Mouse (Mus musculus) small intestine, adult 2 months (tissue): ENCODE results near the gene Ttc39a.

Source experiments
- CTCF ChIP-seq: fragments of 200-500 bp; IDR thresholded peaks from 2 replicates; pipeline ENCODE4 v1.5.1; 2012; ENCODE audit warnings: low read depth, mild to moderate bottlenecking, control low read depth, inconsistent platforms, low read length, moderate library complexity, mixed read lengths; ENCODE audit not compliant: insufficient replicate concordance, insufficient read length; ENCODE audit errors: extremely low read depth
- POLR2A ChIP-seq: fragments of 200-500 bp; IDR thresholded peaks from 2 replicates; pipeline ENCODE4 v1.6.1; 2012; ENCODE audit warnings: low read depth, mild to moderate bottlenecking, control low read depth, inconsistent platforms, low read length, moderate library complexity

DNA sequence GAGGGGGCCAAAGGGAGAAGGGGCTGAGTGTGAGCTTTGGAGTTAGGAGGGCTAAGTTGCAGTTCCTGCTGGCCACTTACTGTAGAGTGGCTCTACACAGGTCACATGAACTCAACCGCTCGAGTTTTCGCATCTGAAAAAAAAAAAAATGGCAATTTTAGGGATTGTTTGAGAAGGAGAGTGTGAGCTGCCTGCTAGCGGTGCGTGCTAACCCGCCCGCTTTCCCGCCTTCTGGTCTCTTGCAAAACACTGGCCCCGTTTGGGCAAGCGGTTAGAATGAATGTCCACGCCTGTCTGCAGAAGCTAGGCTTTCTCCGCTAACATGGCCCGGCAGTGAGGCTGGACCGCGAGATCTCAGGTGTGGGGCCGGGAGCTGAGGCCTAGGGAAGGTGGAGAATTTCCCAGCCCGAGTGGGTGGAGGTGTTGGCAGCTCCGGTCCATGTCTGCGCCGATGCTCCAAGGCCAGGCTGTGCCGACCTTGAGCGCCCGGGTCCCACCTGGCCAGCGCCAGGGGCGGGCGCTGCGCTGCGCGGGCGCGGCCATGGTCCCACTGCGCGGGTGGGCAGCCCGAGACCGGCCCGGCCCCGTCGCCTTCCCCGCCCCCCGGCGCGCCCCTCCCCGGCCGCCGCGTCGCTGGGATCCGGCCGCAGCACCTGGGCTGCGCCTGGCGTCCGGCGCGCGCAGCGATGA, at the start of gene Ttc39a:
- TF ChIP-seq CTCF (no peak), POLR2A (no peak)
